Mouse (Mus musculus) neural tube, embryonic 15.5 days (tissue): ENCODE results near the gene Nkapd1. TPM values are rescaled to one million over a fixed set of nuclear protein-coding genes. Genes with fewer than 3 reads are reported as not detected.
"Not testable (repeated sequence)": the region's sequence is repeated elsewhere in the genome, so short reads cannot be mapped to it uniquely, and the experiment has no call there.

ENCODE experiments used
- ATAC-seq: fragments of 200-750 bp; cut with Nextera tagmentation; 2 replicates; pipeline ENCODE4 v1.8.0; 2017; ENCODE audit warnings: mild to moderate bottlenecking, moderate TSS enrichment, moderate library complexity; ENCODE audit not compliant: low FRiP score
- H3K27ac ChIP-seq: fragments of 300-500 bp; sonication (generic); replicated peaks from 2 replicates; pipeline ENCODE4 v1.5.1; 2015; ENCODE audit warnings: mild to moderate bottlenecking, inconsistent platforms
- H3K27me3 ChIP-seq: fragments of 300-500 bp; sonication (generic); replicated peaks from 2 replicates; pipeline ENCODE4 v1.6.1; 2015; ENCODE audit warnings: inconsistent platforms
- H3K36me3 ChIP-seq: fragments of 300-500 bp; sonication (generic); 2 replicates; pipeline ENCODE4 v1.6.1; 2015; ENCODE audit warnings: inconsistent platforms
- H3K4me1 ChIP-seq: fragments of 300-500 bp; sonication (generic); 2 replicates; pipeline ENCODE4 v1.6.1; 2015; ENCODE audit warnings: inconsistent platforms
- H3K4me2 ChIP-seq: fragments of 300-500 bp; sonication (generic); 2 replicates; pipeline ENCODE4 v1.6.1; 2015; ENCODE audit warnings: inconsistent platforms, mild to moderate bottlenecking, moderate library complexity
- H3K4me3 ChIP-seq: fragments of 300-500 bp; sonication (generic); replicated peaks from 2 replicates; pipeline ENCODE4 v1.5.1; 2015; ENCODE audit warnings: mild to moderate bottlenecking, inconsistent platforms
- H3K9ac ChIP-seq: fragments of 300-500 bp; sonication (generic); replicated peaks from 2 replicates; pipeline ENCODE4 v1.6.1; 2015; ENCODE audit warnings: mild to moderate bottlenecking, inconsistent platforms
- H3K9me3 ChIP-seq: fragments of 300-500 bp; sonication (generic); replicated peaks from 2 replicates; pipeline ENCODE4 v1.6.1; 2016; ENCODE audit warnings: inconsistent platforms
- WGBS: fragments of 180-500 bp; shearing (Covaris S2); methylation state at CpG from one replicate; pipeline ENCODE4 v1.1.7; 2015; ENCODE audit warnings: mixed read lengths; 5-methylcytosine and 5-hydroxymethylcytosine counted together
- polyA plus RNA-seq: library from polyadenylated mRNA; unstranded; fragments of >200 nt; fragmentation: Nextera tagmentation; extraction: Ambion mirVana; gene quantifications from 2 replicates; pipeline ENCODE4 v1.2.1, GENCODE M21; 2015

Nkapd1 gene
- polyA plus RNA-seq, 1 experiment from 2014 or later = 18.0 TPM

- no peak for ATAC-seq
- Histone ChIP-seq H3K9me3 (no peaks in the 10 kb centered on the region), H3K27me3 (no peaks in the 10 kb centered on the region), H3K4me1 (no peaks in the 10 kb centered on the region), H3K27ac (no peak overlapping the region), H3K9ac (no peak overlapping the region), H3K36me3 (peaks cover 35% of the 10 kb centered on the region), H3K4me3 (no peak overlapping the region), H3K4me2 (no peak overlapping the region)
- WGBS = 87% methylated on average over 6 of the region's 6 CpGs
These were observed 14.9 kb upstream of the Nkapd1 start for GRCm38 (mm10) chr9:50632016-50632688.

- H3K9ac ChIP-seq, ATAC-seq, H3K4me1 ChIP-seq, H3K9me3 ChIP-seq, H3K27me3 ChIP-seq, H3K27ac ChIP-seq, H3K4me2 ChIP-seq, H3K4me3 ChIP-seq: not testable (repeated sequence)
- H3K36me3 ChIP-seq = peaks cover 26% of the 10 kb centered on the region
- 90% methylated on average over 6 of the region's 8 CpGs for WGBS
These were observed 13.6 kb upstream of the Nkapd1 start for GRCm38 (mm10) chr9:50630903-50631302.

GRCm38 (mm10) chr9:50617794-50618330 is 598 bp upstream of the Nkapd1 start:
- H3K9ac ChIP-seq = no peak overlapping the region
- peak overlapping the region; percentile 84 for H3K4me2 ChIP-seq
- H3K9me3 ChIP-seq = no peaks in the 10 kb centered on the region
- no peak overlapping the region for H3K27ac ChIP-seq
- H3K4me1 ChIP-seq = peaks cover 27% of the 10 kb centered on the region
- H3K36me3 ChIP-seq = peaks cover 25% of the 10 kb centered on the region
- ATAC-seq = no peak
- H3K27me3 ChIP-seq = no peaks in the 10 kb centered on the region
- H3K4me3 ChIP-seq = peak overlapping the region; percentile 100
- WGBS = 64% methylated on average over 9 of the region's 9 CpGs

- Histone ChIP-seq H3K27me3 (no peaks in the 10 kb centered on the region), H3K9me3 (no peaks in the 10 kb centered on the region), H3K27ac (no peak overlapping the region), H3K4me1 (peaks cover 27% of the 10 kb centered on the region), H3K9ac (peak overlapping the region; percentile 97), H3K36me3 (peaks cover 36% of the 10 kb centered on the region), H3K4me2 (peak overlapping the region; percentile 84), H3K4me3 (peak overlapping the region; percentile 100)
- 37% methylated on average over 11 of the region's 11 CpGs for WGBS
- ATAC-seq = no peak
These were observed 1.1 kb downstream of the Nkapd1 start for GRCm38 (mm10) chr9:50616161-50616560.

- H3K4me1 ChIP-seq = peaks cover 23% of the 10 kb centered on the region
- no peak overlapping the region for H3K4me3 ChIP-seq
- no peak overlapping the region for H3K27ac ChIP-seq
- no peak for ATAC-seq
- H3K9me3 ChIP-seq = no peaks in the 10 kb centered on the region
- no peak overlapping the region for H3K9ac ChIP-seq
- peaks cover 68% of the 10 kb centered on the region for H3K36me3 ChIP-seq
- no peaks in the 10 kb centered on the region for H3K27me3 ChIP-seq
- 92% methylated on average over 4 of the region's 4 CpGs for WGBS
- H3K4me2 ChIP-seq = no peak overlapping the region
These were observed 5.1 kb downstream of the Nkapd1 start for GRCm38 (mm10) chr9:50612115-50612514.

GRCm38 (mm10) chr9:50604338-50604737 is 12.9 kb downstream of the Nkapd1 start:
- peak overlapping the region; percentile 88 for H3K4me2 ChIP-seq
- H3K36me3 ChIP-seq = peaks cover 42% of the 10 kb centered on the region
- peak overlapping the region; percentile 91 for H3K27ac ChIP-seq
- peak overlapping the region; percentile 94 for H3K4me3 ChIP-seq
- H3K27me3 ChIP-seq = no peaks in the 10 kb centered on the region
- no peak for ATAC-seq
- H3K9ac ChIP-seq = peak overlapping the region; percentile 97
- H3K9me3 ChIP-seq = no peaks in the 10 kb centered on the region
- WGBS = 3% methylated on average over 6 of the region's 6 CpGs
- peaks cover 36% of the 10 kb centered on the region for H3K4me1 ChIP-seq

GRCm38 (mm10) chr9:50603998-50604324 is 13.3 kb downstream of the Nkapd1 start:
- WGBS = under 1% methylated on average over 24 of the region's 24 CpGs
- no peaks in the 10 kb centered on the region for H3K27me3 ChIP-seq
- peak overlapping the region; percentile 88 for H3K4me2 ChIP-seq
- H3K9ac ChIP-seq = peak overlapping the region; percentile 97
- ATAC-seq = peak; percentile 88
- H3K9me3 ChIP-seq = no peaks in the 10 kb centered on the region
- H3K4me3 ChIP-seq = peak overlapping the region; percentile 94
- H3K4me1 ChIP-seq = peaks cover 36% of the 10 kb centered on the region
- H3K27ac ChIP-seq = peak overlapping the region; percentile 91
- H3K36me3 ChIP-seq = peaks cover 44% of the 10 kb centered on the region

GRCm38 (mm10) chr9:50603189-50603997 is 13.9 kb downstream of the Nkapd1 start, which contains the start of the genes Sdhd and Timm8b:
Gene Sdhd (minus strand): TSS chr9:50603812.
Gene Timm8b (plus strand): TSS chr9:50603910.
- peak; percentile 98 for ATAC-seq
- no peaks in the 10 kb centered on the region for H3K9me3 ChIP-seq
- no peaks in the 10 kb centered on the region for H3K27me3 ChIP-seq
- H3K4me2 ChIP-seq = peak within 1 kb of the TSS; percentile 88
- H3K4me3 ChIP-seq = peak within 1 kb of the TSS; percentile 94
- H3K4me1 ChIP-seq = peaks cover 36% of the 10 kb centered on the region
- H3K36me3 ChIP-seq = peaks cover 45% of the 10 kb centered on the region
- under 1% methylated on average over 48 of the region's 48 CpGs for WGBS
- peak within 1 kb of the TSS; percentile 97 for H3K9ac ChIP-seq
- H3K27ac ChIP-seq = peak within 1 kb of the TSS; percentile 91

- 90% methylated on average over 7 of the region's 7 CpGs for WGBS
- no peak for ATAC-seq
These were observed 15.0 kb downstream of the Nkapd1 start for GRCm38 (mm10) chr9:50602055-50602845.

GRCm38 (mm10) chr9:50601536-50601935 is 15.7 kb downstream of the Nkapd1 start:
- peaks cover 49% of the 10 kb centered on the region for H3K36me3 ChIP-seq
- H3K4me2 ChIP-seq = no peak overlapping the region
- no peak overlapping the region for H3K9ac ChIP-seq
- H3K4me1 ChIP-seq = peaks cover 36% of the 10 kb centered on the region
- H3K27ac ChIP-seq = no peak overlapping the region
- no peaks in the 10 kb centered on the region for H3K27me3 ChIP-seq
- WGBS = 88% methylated on average over 6 of the region's 6 CpGs
- no peak overlapping the region for H3K4me3 ChIP-seq
- ATAC-seq = no peak
- no peaks in the 10 kb centered on the region for H3K9me3 ChIP-seq

More at GRCm38 (mm10) chr9:50602055-50602845, 15.0 kb downstream of the Nkapd1 start:
- H3K36me3 ChIP-seq = peaks cover 47% of the 10 kb centered on the region
- no peak overlapping the region for H3K27ac ChIP-seq
- H3K4me3 ChIP-seq = peak overlapping the region; percentile 94
- no peaks in the 10 kb centered on the region for H3K9me3 ChIP-seq
- peaks cover 36% of the 10 kb centered on the region for H3K4me1 ChIP-seq
- H3K27me3 ChIP-seq = no peaks in the 10 kb centered on the region
- H3K9ac ChIP-seq = peak overlapping the region; percentile 97; the same call in 1 of the 2 replicates
- peak overlapping the region; percentile 88 for H3K4me2 ChIP-seq

- 95% methylated on average over 8 of the region's 8 CpGs for WGBS
- peaks cover 11% of the 10 kb centered on the region for H3K4me1 ChIP-seq
- H3K9ac ChIP-seq = no peak overlapping the region
- no peak overlapping the region for H3K27ac ChIP-seq
- H3K27me3 ChIP-seq = no peaks in the 10 kb centered on the region
- peaks cover 59% of the 10 kb centered on the region for H3K36me3 ChIP-seq
- no peaks in the 10 kb centered on the region for H3K9me3 ChIP-seq
- H3K4me3 ChIP-seq = no peak overlapping the region
- no peak for ATAC-seq
- no peak overlapping the region for H3K4me2 ChIP-seq
These were observed 20.3 kb downstream of the Nkapd1 start for GRCm38 (mm10) chr9:50596973-50597372.
